11 mouse cellular contexts compared by ENCODE assay signal in genomic region chr8:94983146-94983545, GRCm38 (mm10). TPM values are rescaled to one million over a fixed set of nuclear protein-coding genes. Genes with fewer than 3 reads are reported as not detected.
DNase-seq lines count a peak whose midpoint lies in the region; ATAC-seq lines count a peak whose summit lies in the region.
"Had no signal": no experiment of that assay in that cellular context is flagged by ENCODE, and none has a peak within 500 bp of the region (broad histone marks: within the 10 kb centered on the region; RNA-seq: fewer than 3 reads in every experiment).

No protein-coding gene starts in this region.

- 0 out of 2 replicates have a peak, but pooled peaks cover 3% of the 10 kb centered on the region for H3K27me3 ChIP-seq in kidney, embryonic 14.5 days (ENCODE audit: control insufficient read depth, insufficient read depth, low read length)
- H3K27me3 ChIP-seq in hindbrain, embryonic 15.5 days, result no peaks in the 10 kb centered on the region
- H3K27me3 ChIP-seq in midbrain, embryonic 13.5 days, result no peaks in the 10 kb centered on the region

- no peak for DNase-seq in kidney, adult 11 months
- DNase-seq in ZHBTc4 (ENCODE audit: low read depth, low spot score), result peak; percentile 71
- no peak for DNase-seq in natural killer cell, adult 2 months (ENCODE audit: low spot score in 2 of 2)
- no peak for DNase-seq in frontal cortex, postnatal 36 days (ENCODE audit: low spot score in 2 of 2)
- no peak for DNase-seq in frontal cortex, postnatal 14 days (ENCODE audit: low spot score in 2 of 2)
- DNase-seq: thymus, postnatal 25 days had no signal

- no peaks in the 10 kb centered on the region for H3K9me3 ChIP-seq in kidney, embryonic 14.5 days (ENCODE audit: control insufficient read depth, low read length)
- no peaks in the 10 kb centered on the region for H3K9me3 ChIP-seq in hindbrain, embryonic 15.5 days
- H3K9me3 ChIP-seq in midbrain, embryonic 13.5 days, result no peaks in the 10 kb centered on the region
- H3K9me3 ChIP-seq: embryonic facial prominence, embryonic 12.5 days; heart, embryonic 12.5 days had no signal

- H3K9ac ChIP-seq in kidney, embryonic 14.5 days (ENCODE audit: low read depth, low read length), result no peak overlapping the region
- H3K9ac ChIP-seq in hindbrain, embryonic 15.5 days, result no peak overlapping the region
- no peak overlapping the region for H3K9ac ChIP-seq in midbrain, embryonic 13.5 days (replicated peaks)
- H3K9ac ChIP-seq: embryonic facial prominence, embryonic 12.5 days; heart, embryonic 12.5 days had no signal

- peaks cover 22% of the 10 kb centered on the region for H3K4me1 ChIP-seq in kidney, embryonic 14.5 days (ENCODE audit: control insufficient read depth, insufficient read depth, low read length)
- peaks cover 76% of the 10 kb centered on the region for H3K4me1 ChIP-seq in hindbrain, embryonic 15.5 days (replicated peaks)
- H3K4me1 ChIP-seq in midbrain, embryonic 13.5 days (replicated peaks), result peaks cover 75% of the 10 kb centered on the region

- no peak overlapping the region for H3K4me3 ChIP-seq in kidney, embryonic 14.5 days (ENCODE audit: low read length)
- no peak overlapping the region for H3K4me3 ChIP-seq in hindbrain, embryonic 15.5 days
- no peak overlapping the region for H3K4me3 ChIP-seq in midbrain, embryonic 13.5 days (replicated peaks)
- H3K4me3 ChIP-seq: embryonic facial prominence, embryonic 12.5 days; heart, embryonic 12.5 days had no signal

- no peak overlapping the region; the same call in 1 of the 2 replicates for H3K4me2 ChIP-seq in kidney, embryonic 14.5 days (replicated peaks; ENCODE audit: low read depth, low read length)
- peak overlapping the region; percentile 38; the same call in 1 of the 2 replicates for H3K4me2 ChIP-seq in hindbrain, embryonic 15.5 days
- no peak overlapping the region for H3K4me2 ChIP-seq in midbrain, embryonic 13.5 days (replicated peaks)

- no peak for ATAC-seq in kidney, embryonic 14.5 days (ENCODE audit: low FRiP score, low TSS enrichment)
- ATAC-seq in hindbrain, embryonic 15.5 days (ENCODE audit: low FRiP score, low read depth), result no peak
- no peak for ATAC-seq in midbrain, embryonic 13.5 days

- 19% methylated on average over 5 of the region's 5 CpGs for WGBS in kidney, embryonic 14.5 days
- WGBS in hindbrain, embryonic 15.5 days, result 20% methylated on average over 5 of the region's 5 CpGs
- WGBS in midbrain, embryonic 13.5 days, result 25% methylated on average over 5 of the region's 5 CpGs

- H3K27ac ChIP-seq in kidney, embryonic 14.5 days (ENCODE audit: low read depth, low read length), result peak overlapping the region; percentile 5; the same call in 1 of the 2 replicates
- H3K27ac ChIP-seq in hindbrain, embryonic 15.5 days (replicated peaks), result peak overlapping the region; percentile 73
- H3K27ac ChIP-seq in midbrain, embryonic 13.5 days, result peak overlapping the region; percentile 70
- H3K27ac ChIP-seq: embryonic facial prominence, embryonic 12.5 days had no signal

- H3K36me3 ChIP-seq in kidney, embryonic 14.5 days (ENCODE audit: control insufficient read depth, insufficient read depth, low read length), result no peaks in the 10 kb centered on the region
- H3K36me3 ChIP-seq in hindbrain, embryonic 15.5 days, result no peaks in the 10 kb centered on the region
- H3K36me3 ChIP-seq in midbrain, embryonic 13.5 days, result no peaks in the 10 kb centered on the region
- H3K36me3 ChIP-seq: embryonic facial prominence, embryonic 12.5 days; heart, embryonic 12.5 days had no signal

RNA-seq across cellular contexts. Expression of gene Adgrg1, which starts 8.6 kb away (rescaled TPM):
- polyA plus RNA-seq in kidney, embryonic 14.5 days (2014; fragmentation: Nextera tagmentation; extraction: Ambion mirVana), result 15.5 and 31.3 TPM in 2 replicates
- 116 and 122 TPM in 2 replicates for polyA plus RNA-seq in hindbrain, embryonic 15.5 days (2015; fragmentation: Nextera tagmentation; extraction: Ambion mirVana)
- 189 and 212 TPM in 2 replicates for polyA plus RNA-seq in midbrain, embryonic 13.5 days (2015; fragmentation: Nextera tagmentation; extraction: Ambion mirVana)

RNA-seq across cellular contexts. Expression of gene Adgrg3, which starts 34.3 kb away (rescaled TPM):
- 2.9 and 3.8 TPM in 2 replicates for polyA plus RNA-seq in kidney, embryonic 14.5 days (2014; fragmentation: Nextera tagmentation; extraction: Ambion mirVana)
- polyA plus RNA-seq in hindbrain, embryonic 15.5 days (2015; fragmentation: Nextera tagmentation; extraction: Ambion mirVana), result 0.79 and 0.95 TPM in 2 replicates
- 0.96 and 1.3 TPM in 2 replicates for polyA plus RNA-seq in midbrain, embryonic 13.5 days (2015; fragmentation: Nextera tagmentation; extraction: Ambion mirVana)

RNA-seq across cellular contexts. Expression of gene Adgrg5, which starts 59.7 kb away (rescaled TPM):
- polyA plus RNA-seq in kidney, embryonic 14.5 days (2014; fragmentation: Nextera tagmentation; extraction: Ambion mirVana), result not detected in 2 replicates
- polyA plus RNA-seq in hindbrain, embryonic 15.5 days (2015; fragmentation: Nextera tagmentation; extraction: Ambion mirVana), result 0.17 and 0.25 TPM in 2 replicates
- 0.08 and 0.13 TPM in 2 replicates for polyA plus RNA-seq in midbrain, embryonic 13.5 days (2015; fragmentation: Nextera tagmentation; extraction: Ambion mirVana)

Comparison
In these comparisons a context has a peak if more than half of its experiments do, and no peak if none do; other contexts are left out.
1. H3K27ac ChIP-seq: peak in every context shown above with its lines; median percentile 73 in hindbrain, embryonic 15.5 days; 70 in midbrain, embryonic 13.5 days; 5 in kidney, embryonic 14.5 days.